Mouse (Mus musculus) forebrain, embryonic 16.5 days (tissue): ENCODE measurements around the gene Gm20388. TPM values are rescaled to one million over a fixed set of nuclear protein-coding genes. Genes with fewer than 3 reads are reported as not detected.

ENCODE experiments used
- ATAC-seq: fragments of 200-750 bp; cut with Nextera tagmentation; 2 replicates; pipeline ENCODE4 v1.8.0; 2017; ENCODE audit warnings: mild to moderate bottlenecking, moderate library complexity
- H3K27ac ChIP-seq: fragments of 300-500 bp; sonication (generic); 2 replicates; pipeline ENCODE4 v1.5.1; 2014; ENCODE audit warnings: low read length, control low read depth
- H3K27me3 ChIP-seq: fragments of 300-500 bp; sonication (generic); replicated peaks from 2 replicates; pipeline ENCODE4 v1.6.1; 2014; ENCODE audit warnings: low read length; ENCODE audit not compliant: control insufficient read depth, insufficient read depth
- H3K36me3 ChIP-seq: fragments of 300-500 bp; sonication (generic); 2 replicates; pipeline ENCODE4 v1.6.1; 2014; ENCODE audit not compliant: control insufficient read depth, insufficient read depth
- H3K4me1 ChIP-seq: fragments of 300-500 bp; sonication (generic); replicated peaks from 2 replicates; pipeline ENCODE4 v1.6.1; 2014; ENCODE audit warnings: low read length; ENCODE audit not compliant: control insufficient read depth, insufficient read depth
- H3K4me2 ChIP-seq: fragments of 300-500 bp; sonication (generic); 2 replicates; pipeline ENCODE4 v1.6.1; 2014; ENCODE audit warnings: mild to moderate bottlenecking, low read length, control low read depth
- H3K4me3 ChIP-seq: fragments of 300-500 bp; sonication (generic); replicated peaks from 2 replicates; pipeline ENCODE4 v1.5.1; 2014; ENCODE audit warnings: mild to moderate bottlenecking, low read length, control low read depth
- H3K9ac ChIP-seq: fragments of 300-500 bp; sonication (generic); replicated peaks from 2 replicates; pipeline ENCODE4 v1.6.1; 2014; ENCODE audit warnings: low read depth, low read length, control low read depth
- H3K9me3 ChIP-seq: fragments of 300-500 bp; sonication (generic); 2 replicates; pipeline ENCODE4 v1.6.1; 2016; ENCODE audit warnings: low read length; ENCODE audit not compliant: control insufficient read depth
- WGBS: fragments of 180-500 bp; shearing (Covaris S2); extraction: QIAGEN DNeasy Blood & Tissue Kit; methylation state at CpG from one replicate; pipeline ENCODE4 v1.1.7; 2014; 5-methylcytosine and 5-hydroxymethylcytosine counted together
- polyA plus RNA-seq: library from polyadenylated mRNA; unstranded; fragments of >200 nt; fragmentation: Nextera tagmentation; extraction: Ambion mirVana; gene quantifications from 2 replicates; pipeline ENCODE4 v1.2.1, GENCODE M21; 2015

Gene Gm20388
- polyA plus RNA-seq, 1 experiment from 2014 or later = 4.7 TPM

DNA sequence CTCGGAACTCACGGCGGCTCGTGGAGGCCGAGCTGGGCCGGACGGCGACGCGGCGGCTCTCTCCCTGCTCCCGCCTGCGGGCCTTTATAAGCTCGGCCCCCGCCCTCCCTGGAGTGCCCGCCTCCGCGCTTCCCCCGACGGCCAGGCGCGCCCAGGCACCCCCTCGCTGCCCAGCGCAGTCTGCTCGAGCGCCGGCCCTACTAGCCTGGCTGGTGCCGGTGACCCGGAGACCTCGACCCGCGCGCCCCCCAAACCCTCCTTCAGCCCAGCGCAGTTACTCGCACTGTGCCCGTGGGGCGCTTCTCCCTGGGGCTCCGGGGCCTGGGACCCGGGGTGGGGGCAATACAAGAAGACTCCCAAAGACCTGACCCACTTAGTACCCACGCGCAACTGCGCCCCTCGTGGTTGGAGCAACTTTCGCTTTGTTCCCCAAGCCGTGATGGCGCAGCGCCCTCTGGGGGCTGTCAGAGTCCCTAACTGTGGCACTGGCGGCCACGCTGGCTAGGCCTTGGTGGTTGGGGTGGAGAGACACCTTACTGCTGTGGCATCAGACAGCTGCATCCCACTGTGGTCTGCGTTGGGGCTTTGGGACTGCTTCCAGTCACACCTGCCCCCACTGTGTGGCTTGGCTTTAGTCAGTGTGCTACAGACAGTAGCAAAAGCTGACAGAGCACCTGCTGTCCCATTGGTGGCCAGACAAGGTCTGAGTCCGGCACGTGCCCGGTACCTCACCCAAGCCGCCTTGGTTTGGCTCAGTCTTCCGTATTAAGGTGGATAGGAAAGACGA, 2640.8 kb downstream of the Gm20388 start, which contains the start of gene Piezo1:
Gene Piezo1 (minus strand): TSS at position 65 of the 787 bp plus-strand sequence.
- Histone ChIP-seq H3K27me3 (peaks cover 22% of the 10 kb centered on the region), H3K4me3 (peak within 1 kb of the TSS; percentile 52), H3K4me1 (peaks cover 25% of the 10 kb centered on the region), H3K4me2 (peak within 1 kb of the TSS; percentile 67), H3K36me3 (no peaks in the 10 kb centered on the region), H3K9ac (peak within 1 kb of the TSS; percentile 61), H3K9me3 (no peaks in the 10 kb centered on the region), H3K27ac (no peak within 1 kb of the TSS)
- peak; percentile 65 for ATAC-seq
- 11% methylated on average over 56 of the region's 56 CpGs for WGBS

DNA sequence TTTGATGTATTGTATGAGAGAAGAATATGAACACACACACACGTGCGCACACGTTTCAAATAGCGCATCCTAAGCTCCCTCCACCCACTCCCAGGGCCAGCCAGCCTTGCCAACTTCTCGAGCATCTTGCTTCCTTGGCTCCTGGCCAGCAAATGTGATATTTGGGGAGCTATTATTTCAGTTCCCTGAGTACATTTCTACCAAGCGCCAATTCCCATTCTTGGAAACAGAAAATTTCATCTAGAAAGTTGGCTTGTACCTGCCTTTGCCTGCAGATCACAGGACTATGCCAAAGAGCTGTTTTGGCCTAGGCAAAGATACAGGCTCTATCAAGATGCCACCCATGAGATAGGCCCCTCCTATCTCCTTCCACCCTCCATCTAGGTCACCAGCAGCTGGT, 2644.1 kb downstream of the Gm20388 start:
- 41% methylated on average over 6 of the region's 6 CpGs for WGBS
- Histone ChIP-seq H3K9me3 (no peaks in the 10 kb centered on the region), H3K27ac (no peak overlapping the region)

DNA sequence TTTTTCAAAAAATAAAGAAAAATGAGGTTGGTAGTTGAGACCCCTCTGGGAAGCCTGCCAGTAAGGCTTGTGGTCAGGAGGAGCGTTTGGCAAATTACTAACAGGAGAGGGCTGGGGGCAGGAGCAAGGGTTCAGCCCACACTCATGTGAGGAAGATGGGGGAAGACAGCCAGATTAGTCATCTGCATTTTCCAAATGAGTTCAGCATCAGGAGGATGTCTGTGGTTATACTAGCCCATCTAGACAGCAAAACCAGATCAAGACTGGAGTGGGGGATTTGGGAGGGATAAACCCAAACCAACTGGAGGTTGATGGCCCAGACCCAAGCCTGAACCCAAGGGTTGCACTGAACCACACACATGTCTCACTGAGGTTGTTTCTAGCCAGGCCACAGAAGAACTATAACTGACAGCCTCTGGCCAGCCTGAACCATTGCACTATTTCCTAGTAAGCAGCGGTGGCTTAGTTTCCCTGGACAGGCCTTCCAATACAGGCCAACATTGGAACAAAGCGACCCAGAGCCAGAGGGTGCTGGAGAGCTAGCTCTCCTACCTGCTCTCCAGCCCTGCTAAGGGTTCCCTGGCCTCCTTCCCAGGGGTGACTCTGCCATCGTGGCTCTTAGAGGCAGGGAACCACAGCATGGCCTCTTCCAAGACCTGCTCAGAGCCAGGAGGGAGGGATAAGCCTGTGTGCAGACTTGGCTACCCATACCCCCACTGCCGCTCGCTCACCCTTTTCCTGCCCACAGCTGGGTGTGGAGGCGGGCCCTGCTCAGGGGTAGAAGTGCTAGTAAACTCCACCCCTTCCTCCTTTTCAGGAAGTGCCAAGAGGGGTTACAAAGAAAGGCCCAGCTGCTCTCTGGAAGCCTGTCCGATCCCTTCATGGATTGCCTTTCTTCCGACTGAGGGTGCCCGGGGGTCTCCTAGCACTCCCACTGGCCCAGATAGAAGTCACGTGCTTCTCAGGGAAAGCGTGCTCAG, 2645.7 kb downstream of the Gm20388 start:
- Histone ChIP-seq H3K4me1 (peaks cover 8% of the 10 kb centered on the region), H3K4me3 (no peak overlapping the region), H3K4me2 (no peak overlapping the region), H3K36me3 (no peaks in the 10 kb centered on the region), H3K27me3 (peaks cover 9% of the 10 kb centered on the region), H3K9me3 (no peaks in the 10 kb centered on the region), H3K9ac (no peak overlapping the region), H3K27ac (no peak overlapping the region)
- 67% methylated on average over 12 of the region's 12 CpGs for WGBS
- ATAC-seq = no peak

More for the DNA sequence above, 2644.1 kb downstream of the Gm20388 start:
- no peaks in the 10 kb centered on the region for H3K36me3 ChIP-seq
- ATAC-seq = peak; percentile 51; the same call in 1 of the 2 replicates
- H3K4me1 ChIP-seq = peaks cover 22% of the 10 kb centered on the region
- H3K9ac ChIP-seq = no peak overlapping the region
- peaks cover 22% of the 10 kb centered on the region for H3K27me3 ChIP-seq
- no peak overlapping the region for H3K4me2 ChIP-seq
- H3K4me3 ChIP-seq = no peak overlapping the region

DNA sequence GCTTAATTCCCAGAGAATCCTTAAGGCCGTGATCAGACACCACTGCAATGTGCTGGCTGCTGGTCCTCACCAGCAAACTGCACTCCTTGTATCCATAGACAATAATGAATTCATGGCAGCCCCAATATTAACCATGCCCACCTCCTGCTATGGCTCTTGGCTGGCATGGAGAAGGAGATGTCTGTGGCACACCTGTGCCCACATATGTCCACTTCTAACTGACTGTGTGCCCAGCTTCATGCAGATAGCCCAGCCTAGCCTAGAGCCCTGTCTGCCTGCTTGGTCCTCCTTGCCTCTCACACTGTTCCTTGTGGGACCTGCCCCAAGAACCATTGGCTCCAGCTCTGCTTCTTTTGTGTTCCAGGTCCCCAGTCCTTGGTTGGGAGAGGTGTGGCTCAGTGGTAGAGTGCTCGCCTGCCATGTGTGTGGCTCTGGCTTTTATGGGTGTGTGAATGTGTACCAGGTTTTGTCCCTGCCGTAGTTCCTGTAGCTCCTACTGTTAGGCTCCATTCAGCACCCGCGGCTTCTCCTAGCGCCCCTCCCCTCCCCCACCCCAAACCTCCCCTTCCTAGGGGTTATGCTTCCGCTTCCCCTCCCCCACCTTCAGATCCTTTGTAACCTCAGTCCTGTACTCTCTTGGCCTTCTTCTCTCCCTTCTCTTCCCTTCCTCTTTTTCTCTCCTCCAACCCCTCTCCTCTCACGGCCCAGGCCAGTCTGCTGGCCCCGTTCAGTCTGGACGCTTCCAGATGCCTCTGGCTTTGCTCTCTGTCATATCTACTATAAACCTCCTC, 2646.8 kb downstream of the Gm20388 start:
- H3K36me3 ChIP-seq = no peaks in the 10 kb centered on the region
- ATAC-seq = no peak
- no peaks in the 10 kb centered on the region for H3K9me3 ChIP-seq
- H3K27ac ChIP-seq = no peak overlapping the region
- WGBS = 45% methylated on average over 10 of the region's 10 CpGs
- no peak overlapping the region for H3K4me2 ChIP-seq
- H3K4me3 ChIP-seq = no peak overlapping the region
- no peaks in the 10 kb centered on the region for H3K27me3 ChIP-seq
- H3K9ac ChIP-seq = no peak overlapping the region
- H3K4me1 ChIP-seq = peaks cover 5% of the 10 kb centered on the region

DNA sequence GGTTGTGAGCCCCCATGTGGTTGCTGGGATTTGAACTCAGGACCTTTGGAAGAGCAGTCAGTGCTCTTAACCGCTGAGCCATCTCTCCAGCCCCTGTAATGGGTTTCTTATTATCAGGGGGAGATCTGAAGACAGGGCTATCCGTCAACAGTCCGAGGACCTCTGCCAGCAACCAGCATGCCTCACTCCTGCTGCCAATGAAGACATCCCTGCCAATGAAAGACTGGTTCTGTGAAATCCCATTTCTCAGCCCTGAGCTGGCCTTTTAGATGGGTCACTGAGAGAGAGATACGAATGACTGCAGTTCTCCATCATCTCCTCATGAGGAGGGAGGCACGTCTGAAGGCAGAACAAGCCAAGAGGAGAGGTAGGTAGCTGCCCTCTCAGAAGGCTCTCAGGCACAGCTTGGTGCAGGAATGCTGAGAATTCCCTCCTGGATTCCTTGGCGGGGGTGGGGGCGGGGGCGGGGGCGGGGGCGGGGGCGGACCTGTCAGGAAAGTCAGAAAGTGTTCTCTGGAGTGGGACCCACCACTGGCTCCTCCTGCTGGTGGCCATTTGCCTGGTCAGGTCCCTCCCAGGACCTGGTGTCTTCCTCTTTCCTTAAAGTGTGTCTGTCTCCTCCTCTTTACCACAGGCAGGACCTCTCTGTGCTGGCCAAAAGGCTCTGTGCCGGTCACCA, 2648.2 kb downstream of the Gm20388 start:
- 17% methylated on average over 12 of the region's 12 CpGs for WGBS
- no peak for ATAC-seq
- H3K4me1 ChIP-seq = peaks cover 5% of the 10 kb centered on the region

DNA sequence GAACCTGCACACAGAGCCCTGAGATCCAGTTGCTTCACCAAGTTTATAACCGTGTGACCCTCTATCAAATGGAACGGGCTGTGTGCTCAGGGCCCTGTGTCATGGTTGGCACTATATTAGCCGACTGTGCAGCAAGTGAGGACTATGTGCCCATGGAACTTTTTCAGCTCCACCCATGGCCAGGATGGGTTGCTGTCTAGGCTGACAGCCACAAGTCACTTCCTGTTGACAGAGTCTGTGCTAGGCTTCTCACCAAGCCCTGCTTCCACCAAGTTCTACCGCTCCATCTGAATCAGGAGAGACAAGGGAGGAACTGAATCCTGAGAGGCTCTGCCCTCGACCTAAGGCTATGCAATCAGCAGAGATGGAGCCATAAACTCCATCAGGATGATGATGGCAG, 2650.6 kb downstream of the Gm20388 start:
- ATAC-seq = no peak
- Histone ChIP-seq H3K27ac (no peak overlapping the region), H3K9ac (no peak overlapping the region), H3K4me2 (no peak overlapping the region), H3K4me1 (peaks cover under 1% of the 10 kb centered on the region), H3K27me3 (no peaks in the 10 kb centered on the region), H3K4me3 (no peak overlapping the region), H3K36me3 (no peaks in the 10 kb centered on the region), H3K9me3 (no peaks in the 10 kb centered on the region)
- 79% methylated on average over 5 of the region's 5 CpGs for WGBS

More for the DNA sequence above, 2648.2 kb downstream of the Gm20388 start:
- H3K4me3 ChIP-seq = no peak overlapping the region
- H3K36me3 ChIP-seq = no peaks in the 10 kb centered on the region
- no peak overlapping the region for H3K27ac ChIP-seq
- H3K9ac ChIP-seq = no peak overlapping the region
- no peak overlapping the region for H3K4me2 ChIP-seq
- no peaks in the 10 kb centered on the region for H3K27me3 ChIP-seq
- no peaks in the 10 kb centered on the region for H3K9me3 ChIP-seq

DNA sequence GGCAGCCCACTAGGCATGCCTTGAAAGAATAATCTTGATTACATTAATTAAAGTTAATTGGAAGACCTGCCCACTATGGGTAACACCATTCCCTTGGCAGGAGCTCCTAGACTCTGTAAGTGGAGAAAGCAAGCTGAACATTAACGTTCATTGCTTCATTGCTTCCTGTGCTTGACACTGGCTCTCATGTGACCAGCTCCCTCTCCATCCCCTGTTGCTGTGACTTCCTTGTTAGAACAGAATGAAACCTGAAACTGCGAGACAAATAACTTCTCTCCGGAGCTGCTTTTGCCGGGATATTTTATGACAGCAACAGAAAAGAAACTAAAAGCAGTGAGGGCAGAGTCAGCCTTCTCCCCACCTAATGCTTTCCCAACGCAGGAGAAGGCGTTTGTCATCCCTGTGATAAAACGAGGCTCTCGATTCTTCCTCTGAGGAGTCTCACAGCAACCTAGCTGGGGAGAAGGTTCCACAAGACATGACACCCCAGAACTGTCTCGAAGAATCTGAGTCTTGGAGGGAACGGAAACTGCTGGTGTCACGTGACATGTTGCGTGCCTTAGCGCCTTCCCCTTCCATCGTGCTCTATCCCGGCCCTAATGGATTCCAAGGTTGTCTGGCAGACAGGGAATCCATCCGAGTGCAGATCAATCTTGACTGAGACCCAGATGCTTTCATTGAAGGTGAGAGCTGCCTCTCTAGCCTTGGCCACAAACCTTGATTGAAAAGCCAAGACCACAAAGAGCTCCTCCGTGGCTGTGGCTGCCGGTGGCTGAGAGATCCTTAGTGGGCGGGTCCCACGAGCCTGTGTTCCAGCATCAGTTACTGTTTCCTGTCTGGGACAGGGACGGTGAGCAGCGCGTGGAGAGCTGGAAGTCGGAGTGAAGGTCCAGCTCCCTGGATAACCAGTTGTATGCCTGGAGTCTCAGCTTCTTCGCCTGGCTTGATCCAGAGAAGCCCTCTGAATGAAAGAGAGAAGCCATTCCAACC, 2654.0 kb downstream of the Gm20388 start:
- no peak for ATAC-seq

DNA sequence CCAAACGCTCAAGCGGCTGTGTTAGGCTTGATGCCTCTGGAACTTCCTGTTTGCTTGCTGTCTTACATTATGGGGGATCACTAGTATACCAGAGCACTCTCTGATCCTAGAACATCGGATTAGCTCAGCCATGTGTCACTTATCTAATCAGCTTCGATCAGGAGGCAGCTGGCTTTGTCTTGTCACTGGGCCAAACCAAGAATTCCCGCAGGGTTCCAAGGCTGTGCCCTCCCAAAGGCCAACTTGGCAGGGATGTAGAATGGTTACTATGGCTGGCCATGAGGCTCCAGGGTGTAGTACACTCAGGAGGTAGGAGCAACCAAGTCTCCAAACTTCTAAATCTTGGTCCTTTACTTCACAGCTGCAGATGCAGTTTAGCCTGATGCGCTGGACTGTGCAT, 2656.1 kb downstream of the Gm20388 start:
- H3K9me3 ChIP-seq = no peaks in the 10 kb centered on the region
- H3K27ac ChIP-seq = peak overlapping the region; percentile 82; the same call in 1 of the 2 replicates
- H3K4me2 ChIP-seq = peak overlapping the region; percentile 72
- H3K36me3 ChIP-seq = no peaks in the 10 kb centered on the region
- WGBS = 19% methylated on average over 6 of the region's 6 CpGs
- ATAC-seq = no peak
- peaks cover 19% of the 10 kb centered on the region for H3K4me1 ChIP-seq
- no peaks in the 10 kb centered on the region for H3K27me3 ChIP-seq
- H3K4me3 ChIP-seq = peak overlapping the region; percentile 89
- H3K9ac ChIP-seq = peak overlapping the region; percentile 75

More for the DNA sequence above, 2654.0 kb downstream of the Gm20388 start:
- WGBS = 89% methylated on average over 25 of the region's 25 CpGs
- H3K4me3 ChIP-seq = no peak overlapping the region
- H3K4me1 ChIP-seq = peaks cover 19% of the 10 kb centered on the region
- no peaks in the 10 kb centered on the region for H3K9me3 ChIP-seq
- no peak overlapping the region for H3K27ac ChIP-seq
- H3K9ac ChIP-seq = no peak overlapping the region
- no peak overlapping the region for H3K4me2 ChIP-seq
- H3K27me3 ChIP-seq = no peaks in the 10 kb centered on the region
- no peaks in the 10 kb centered on the region for H3K36me3 ChIP-seq
